Mouse (Mus musculus) limb, embryonic 15.5 days (tissue): Measurements from ENCODE around the gene Wdr49. TPM values are rescaled to one million over a fixed set of nuclear protein-coding genes. Genes with fewer than 3 reads are reported as not detected.

Source experiments
- ATAC-seq: fragments of 200-750 bp; cut with Nextera tagmentation; 2 replicates; pipeline ENCODE4 v1.8.0; 2017; ENCODE audit warnings: low read depth, moderate TSS enrichment; ENCODE audit not compliant: insufficient number of reproducible peaks, low FRiP score, low TSS enrichment
- H3K27ac ChIP-seq: fragments of 300-500 bp; sonication (generic); 2 replicates; pipeline ENCODE4 v1.5.1; 2015; ENCODE audit warnings: moderate library complexity, mild to moderate bottlenecking, inconsistent platforms
- H3K27me3 ChIP-seq: fragments of 300-500 bp; sonication (generic); 2 replicates; pipeline ENCODE4 v1.6.1; 2015; ENCODE audit warnings: inconsistent platforms
- H3K36me3 ChIP-seq: fragments of 300-500 bp; sonication (generic); 2 replicates; pipeline ENCODE4 v1.6.1; 2015; ENCODE audit warnings: inconsistent platforms
- H3K4me1 ChIP-seq: fragments of 300-500 bp; sonication (generic); 2 replicates; pipeline ENCODE4 v1.6.1; 2015; ENCODE audit warnings: inconsistent platforms
- H3K4me2 ChIP-seq: fragments of 300-500 bp; sonication (generic); 2 replicates; pipeline ENCODE4 v1.6.1; 2015; ENCODE audit warnings: mild to moderate bottlenecking, inconsistent platforms
- H3K4me3 ChIP-seq: fragments of 300-500 bp; sonication (generic); 2 replicates; pipeline ENCODE4 v1.5.1; 2015; ENCODE audit warnings: mild to moderate bottlenecking, inconsistent platforms
- H3K9ac ChIP-seq: fragments of 300-500 bp; sonication (generic); 2 replicates; pipeline ENCODE4 v1.6.1; 2015; ENCODE audit warnings: inconsistent platforms
- H3K9me3 ChIP-seq: fragments of 300-500 bp; sonication (generic); 2 replicates; pipeline ENCODE4 v1.6.1; 2016; ENCODE audit warnings: inconsistent platforms
- WGBS: fragments of 180-500 bp; shearing (Covaris S2); methylation state at CpG from one replicate; pipeline ENCODE4 v1.1.7; 2015; 5-methylcytosine and 5-hydroxymethylcytosine counted together
- polyA plus RNA-seq: library from polyadenylated mRNA; unstranded; fragments of >200 nt; fragmentation: Nextera tagmentation; extraction: Ambion mirVana; gene quantifications from 2 replicates; pipeline ENCODE4 v1.2.1, GENCODE M21; 2015

Wdr49 gene
- polyA plus RNA-seq = not detected in 2 replicates

DNA sequence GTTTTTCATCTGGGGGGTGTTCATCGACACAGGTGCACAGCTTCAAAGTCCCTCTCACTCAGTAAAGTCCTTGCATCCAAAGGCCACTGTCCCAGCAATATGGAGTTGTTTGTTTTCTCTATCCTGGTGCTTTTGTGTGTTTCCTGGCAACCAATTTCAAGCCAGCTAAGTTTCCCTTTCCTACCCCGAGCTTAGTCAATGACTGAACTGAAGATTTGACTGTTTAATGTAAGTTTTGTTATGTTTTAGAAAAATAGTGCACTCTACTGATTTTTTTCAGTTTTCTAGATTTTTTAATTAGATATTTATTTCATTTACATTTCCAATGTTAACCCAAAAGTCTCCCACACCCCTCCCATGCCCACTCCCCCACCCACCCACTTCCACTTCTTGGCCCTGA, at the start of gene Wdr49:
Gene Wdr49 (minus strand): TSS at position 101 of the 400 bp plus-strand sequence.
- Histone ChIP-seq H3K9me3 (no peaks in the 10 kb centered on the region), H3K4me1 (no peaks in the 10 kb centered on the region), H3K27me3 (no peaks in the 10 kb centered on the region), H3K27ac (no peak within 1 kb of the TSS), H3K9ac (no peak within 1 kb of the TSS), H3K4me2 (no peak within 1 kb of the TSS), H3K36me3 (no peaks in the 10 kb centered on the region), H3K4me3 (no peak within 1 kb of the TSS)
- 69% methylated on average over 2 of the region's 2 CpGs for whole genome bisulfite sequencing
- no peak for ATAC-seq

DNA sequence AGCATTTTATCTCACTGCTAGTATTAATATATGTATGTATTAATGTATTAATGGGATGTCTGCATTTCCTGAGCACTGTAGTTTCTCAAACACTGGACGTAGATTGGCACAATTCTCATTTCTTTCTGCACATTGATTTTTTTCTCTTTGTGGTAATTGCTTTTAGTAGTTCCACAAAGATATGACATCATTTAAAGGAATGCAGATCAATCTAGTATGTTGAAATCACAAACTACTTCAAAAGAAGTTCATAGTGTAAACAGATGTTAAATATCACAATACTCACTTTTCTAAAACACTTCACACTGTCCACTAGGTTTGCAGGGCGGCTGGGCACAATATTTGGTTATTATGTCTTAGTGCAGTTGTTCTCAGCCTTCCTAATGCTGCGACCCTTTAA, 49.1 kb upstream of the Wdr49 start:
- ATAC-seq = no peak
- Histone ChIP-seq H3K9ac (no peak overlapping the region), H3K27me3 (no peaks in the 10 kb centered on the region), H3K27ac (no peak overlapping the region), H3K36me3 (peaks cover 7% of the 10 kb centered on the region), H3K4me1 (no peaks in the 10 kb centered on the region), H3K9me3 (no peaks in the 10 kb centered on the region), H3K4me2 (no peak overlapping the region), H3K4me3 (no peak overlapping the region)
- 83% methylated on average over 3 of the region's 3 CpGs for WGBS

DNA sequence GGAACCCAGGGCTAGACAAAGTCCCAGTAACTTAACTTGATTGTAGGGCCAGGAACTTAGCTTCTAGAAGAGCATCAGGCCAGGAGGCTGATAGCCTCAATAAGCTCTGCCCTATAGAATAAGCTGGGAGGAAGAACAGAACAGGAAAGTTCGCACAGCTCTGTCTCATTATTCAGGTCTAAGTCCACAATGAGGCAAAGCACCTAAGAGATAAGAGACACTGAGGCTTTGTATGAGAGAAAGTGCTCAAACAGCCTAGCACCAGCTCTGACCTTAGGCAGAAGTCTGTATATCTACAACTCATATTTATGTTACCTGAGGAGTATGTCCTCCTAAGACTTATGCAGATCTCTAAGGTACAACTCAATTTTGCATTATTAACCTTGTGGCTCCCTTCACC, 40.6 kb upstream of the Wdr49 start:
- no peak overlapping the region for H3K27ac ChIP-seq
- peaks cover 41% of the 10 kb centered on the region for H3K36me3 ChIP-seq
- H3K9ac ChIP-seq = no peak overlapping the region
- 93% methylated on average over 1 of the region's 1 CpGs for WGBS
- H3K27me3 ChIP-seq = no peaks in the 10 kb centered on the region
- H3K9me3 ChIP-seq = no peaks in the 10 kb centered on the region
- no peaks in the 10 kb centered on the region for H3K4me1 ChIP-seq
- no peak overlapping the region for H3K4me3 ChIP-seq
- no peak overlapping the region for H3K4me2 ChIP-seq
- no peak for ATAC-seq

DNA sequence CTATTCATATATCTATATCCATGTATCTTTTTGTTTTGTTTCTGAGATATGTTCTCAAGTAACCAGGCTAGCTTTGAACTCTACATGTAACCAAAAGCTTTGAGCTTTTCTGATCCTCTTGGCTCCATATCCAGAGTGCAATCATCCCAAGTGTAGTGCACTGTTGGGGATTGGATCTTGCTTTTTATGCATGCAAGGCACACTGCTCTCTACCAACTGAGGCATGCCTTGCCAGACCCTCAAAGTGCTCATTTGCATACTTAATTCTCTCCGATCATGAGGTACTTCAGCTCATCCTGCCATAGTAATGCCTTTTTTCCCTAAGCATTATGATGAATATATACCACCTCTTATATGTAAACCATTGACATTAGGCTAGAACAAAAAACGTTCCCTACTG, 39.4 kb upstream of the Wdr49 start:
- Histone ChIP-seq H3K4me3 (no peak overlapping the region), H3K4me2 (no peak overlapping the region), H3K36me3 (peaks cover 34% of the 10 kb centered on the region), H3K27me3 (no peaks in the 10 kb centered on the region), H3K4me1 (no peaks in the 10 kb centered on the region), H3K9me3 (no peaks in the 10 kb centered on the region), H3K27ac (no peak overlapping the region), H3K9ac (no peak overlapping the region)
- no peak for ATAC-seq
- WGBS = 87% methylated on average over 2 of the region's 2 CpGs

DNA sequence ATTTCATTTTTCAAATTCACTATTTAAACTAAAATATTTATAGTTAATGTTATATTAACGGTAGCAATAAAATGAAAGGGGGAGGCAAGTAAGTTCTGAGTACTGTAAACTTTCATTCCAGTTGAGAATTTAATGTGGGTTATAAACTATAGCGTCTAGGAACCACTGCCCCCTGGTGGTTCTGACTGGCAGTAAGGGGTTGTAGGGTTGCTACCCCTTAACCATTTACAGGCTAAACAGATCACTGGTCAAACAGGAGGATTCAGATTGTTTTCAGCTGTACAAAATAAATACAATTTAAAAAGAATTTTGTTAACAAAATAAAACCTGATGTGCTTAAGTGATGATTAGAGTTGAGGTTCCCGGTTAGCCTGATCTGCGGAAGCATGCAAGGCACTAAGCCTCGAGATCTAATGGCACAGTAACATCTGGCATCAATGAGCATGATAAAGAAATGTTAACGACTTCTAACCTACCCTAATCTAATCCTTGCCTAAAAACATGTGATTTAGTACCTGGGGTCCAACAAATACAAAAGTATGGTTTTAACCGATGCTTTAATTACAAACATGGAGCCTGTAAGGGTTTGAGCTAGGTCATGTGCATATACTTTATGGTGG, 35.8 kb upstream of the Wdr49 start:
- no peak overlapping the region for H3K27ac ChIP-seq
- H3K9me3 ChIP-seq = no peaks in the 10 kb centered on the region
- H3K36me3 ChIP-seq = peaks cover 32% of the 10 kb centered on the region
- no peaks in the 10 kb centered on the region for H3K27me3 ChIP-seq
- no peak overlapping the region for H3K4me3 ChIP-seq
- H3K4me1 ChIP-seq = no peaks in the 10 kb centered on the region
- H3K4me2 ChIP-seq = no peak overlapping the region
- ATAC-seq = no peak
- H3K9ac ChIP-seq = no peak overlapping the region
- WGBS = 43% methylated on average over 7 of the region's 7 CpGs

DNA sequence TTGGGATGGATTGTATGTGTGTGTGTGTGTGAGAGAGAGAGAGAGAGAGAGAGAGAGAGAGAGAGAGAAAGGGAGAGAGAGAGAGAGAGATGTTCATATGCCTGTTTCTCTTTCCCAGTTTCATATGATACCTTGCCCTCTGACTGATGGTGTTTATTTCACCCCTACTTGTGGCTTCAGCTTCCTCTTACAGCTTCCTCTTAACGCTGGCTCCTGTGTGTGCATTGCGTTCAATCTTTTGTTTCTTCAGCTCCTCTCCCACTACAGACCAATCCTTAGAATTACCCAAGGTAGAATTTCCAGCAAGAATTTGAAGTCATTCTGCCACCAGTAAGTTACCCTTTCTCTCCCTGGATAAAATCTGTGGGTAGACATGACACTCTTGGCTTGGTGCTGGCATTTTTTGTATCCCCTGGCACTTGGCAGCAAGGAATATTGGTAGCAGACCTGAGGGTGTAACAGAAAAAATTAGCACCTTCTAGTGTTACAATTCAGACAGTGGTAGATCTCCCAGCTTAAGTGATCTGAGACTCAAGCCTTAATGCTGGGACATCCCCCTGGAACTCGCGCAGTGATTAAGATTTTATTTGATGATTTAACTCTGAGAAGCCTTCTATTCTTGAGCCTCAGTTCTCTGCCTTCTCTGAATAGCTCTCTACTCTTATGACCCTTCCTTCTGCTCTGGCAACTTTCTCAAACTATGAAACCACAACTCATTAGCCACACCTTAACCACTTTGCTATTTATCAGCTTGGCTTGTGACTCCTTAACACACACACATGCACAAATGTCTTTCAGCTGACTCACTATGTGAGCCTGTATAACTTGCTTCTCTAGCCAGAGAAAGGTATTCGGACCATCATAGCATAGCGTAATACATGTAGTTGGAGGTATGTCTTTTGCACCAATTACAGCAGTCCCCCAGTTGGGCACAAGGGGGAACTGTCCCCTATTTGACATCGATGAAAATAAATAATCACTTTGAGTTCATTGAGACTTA, 17.3 kb upstream of the Wdr49 start:
- 75% methylated on average over 7 of the region's 7 CpGs for WGBS
- Histone ChIP-seq H3K4me2 (no peak overlapping the region), H3K4me1 (no peaks in the 10 kb centered on the region), H3K27ac (no peak overlapping the region), H3K27me3 (no peaks in the 10 kb centered on the region), H3K36me3 (no peaks in the 10 kb centered on the region), H3K4me3 (no peak overlapping the region), H3K9ac (no peak overlapping the region), H3K9me3 (no peaks in the 10 kb centered on the region)
- ATAC-seq = no peak

DNA sequence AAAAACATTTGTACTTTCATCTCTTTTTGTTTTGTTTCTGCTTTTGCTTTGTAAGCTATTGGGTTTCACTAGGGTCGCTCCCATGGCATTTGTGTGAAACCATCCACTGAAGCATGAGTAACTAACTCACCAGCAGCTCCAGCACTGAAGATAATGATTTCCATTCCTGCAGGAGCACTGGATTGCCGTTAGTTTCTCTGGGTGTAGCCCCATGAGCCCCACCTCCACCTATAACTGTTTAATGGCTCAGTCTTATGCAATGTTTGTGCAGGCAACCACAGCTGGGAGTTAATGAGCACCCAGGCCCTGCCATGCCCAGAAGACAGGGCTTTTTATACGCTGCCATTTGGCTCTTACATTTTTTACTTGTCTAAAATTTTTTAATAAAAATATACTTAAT, 11.0 kb upstream of the Wdr49 start:
- ATAC-seq = no peak
- Histone ChIP-seq H3K27me3 (no peaks in the 10 kb centered on the region), H3K36me3 (no peaks in the 10 kb centered on the region), H3K4me3 (no peak overlapping the region), H3K9me3 (no peaks in the 10 kb centered on the region), H3K4me1 (no peaks in the 10 kb centered on the region), H3K4me2 (no peak overlapping the region), H3K27ac (no peak overlapping the region), H3K9ac (no peak overlapping the region)
- 30% methylated on average over 3 of the region's 3 CpGs for WGBS

DNA sequence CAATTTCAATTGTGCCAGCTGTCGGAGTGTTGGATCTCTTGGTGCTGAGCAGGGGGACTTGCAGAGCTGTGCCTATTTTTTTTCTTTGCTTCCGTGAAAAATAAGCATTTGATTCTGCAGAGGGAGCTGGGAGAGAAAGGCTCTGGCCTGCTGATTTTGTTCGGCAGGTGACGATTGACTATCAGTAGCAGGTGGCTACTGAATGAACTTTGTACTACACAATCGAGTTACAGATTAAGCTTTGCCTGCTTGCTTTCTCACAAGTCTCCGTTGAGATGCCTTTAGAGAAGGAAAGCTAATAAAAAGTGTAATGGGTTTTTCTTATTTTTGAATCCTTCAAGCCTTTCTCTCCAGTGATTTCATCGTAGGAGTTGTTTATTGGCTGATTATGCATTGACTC, 6.8 kb downstream of the Wdr49 start:
- H3K27ac ChIP-seq = no peak overlapping the region
- no peak overlapping the region for H3K4me3 ChIP-seq
- H3K27me3 ChIP-seq = no peaks in the 10 kb centered on the region
- H3K9me3 ChIP-seq = no peaks in the 10 kb centered on the region
- no peak overlapping the region for H3K9ac ChIP-seq
- ATAC-seq = no peak
- 70% methylated on average over 7 of the region's 7 CpGs for WGBS
- H3K4me2 ChIP-seq = no peak overlapping the region
- no peaks in the 10 kb centered on the region for H3K4me1 ChIP-seq
- H3K36me3 ChIP-seq = no peaks in the 10 kb centered on the region

DNA sequence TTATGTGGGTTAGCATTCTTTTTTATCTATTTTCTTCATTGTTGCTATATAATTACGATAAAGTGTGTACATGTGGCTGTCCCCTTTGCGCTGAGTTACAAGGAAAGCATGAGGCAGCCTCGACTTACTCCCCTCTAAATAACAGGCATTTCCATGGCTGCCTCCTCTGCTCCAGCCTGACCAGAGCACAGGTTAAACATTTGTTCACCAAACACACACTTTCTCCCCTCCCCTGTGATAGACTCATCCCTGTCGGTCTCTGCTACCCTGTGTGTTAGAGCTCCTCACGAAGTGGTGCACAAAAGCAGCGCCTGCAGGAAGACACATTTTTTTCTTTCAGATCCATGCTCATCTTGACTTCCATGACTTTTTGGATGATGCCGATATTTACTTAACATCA, 7.3 kb downstream of the Wdr49 start:
- WGBS = 91% methylated on average over 7 of the region's 7 CpGs
- H3K4me3 ChIP-seq = no peak overlapping the region

DNA sequence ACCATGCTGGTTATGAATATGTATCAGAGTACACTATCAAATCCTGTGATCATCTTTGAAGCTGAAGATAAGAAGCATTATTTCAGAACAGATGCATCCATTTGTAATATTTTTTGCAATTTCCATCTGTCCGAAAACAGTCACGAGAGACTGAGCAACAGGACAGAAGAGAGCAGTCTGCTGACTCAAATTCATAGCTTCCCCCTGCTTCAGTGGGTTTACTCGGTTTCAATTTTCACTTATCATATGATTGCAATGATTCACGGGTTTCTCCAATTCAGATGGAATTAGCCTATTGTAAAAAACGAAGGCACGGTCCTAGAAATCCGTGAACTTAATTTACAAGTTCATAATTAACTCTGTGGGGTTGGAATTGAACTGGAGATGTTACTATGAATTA, 13.8 kb downstream of the Wdr49 start:
- WGBS = 75% methylated on average over 7 of the region's 7 CpGs
- Histone ChIP-seq H3K9me3 (no peaks in the 10 kb centered on the region), H3K27me3 (no peaks in the 10 kb centered on the region), H3K9ac (no peak overlapping the region), H3K4me1 (no peaks in the 10 kb centered on the region), H3K27ac (no peak overlapping the region), H3K4me3 (no peak overlapping the region), H3K4me2 (no peak overlapping the region), H3K36me3 (no peaks in the 10 kb centered on the region)
- no peak for ATAC-seq

More for the DNA sequence above, 7.3 kb downstream of the Wdr49 start:
- no peak overlapping the region for H3K9ac ChIP-seq
- no peak overlapping the region for H3K27ac ChIP-seq
- no peaks in the 10 kb centered on the region for H3K36me3 ChIP-seq
- H3K4me2 ChIP-seq = no peak overlapping the region
- no peaks in the 10 kb centered on the region for H3K4me1 ChIP-seq
- H3K27me3 ChIP-seq = no peaks in the 10 kb centered on the region
- ATAC-seq = no peak
- H3K9me3 ChIP-seq = no peaks in the 10 kb centered on the region

DNA sequence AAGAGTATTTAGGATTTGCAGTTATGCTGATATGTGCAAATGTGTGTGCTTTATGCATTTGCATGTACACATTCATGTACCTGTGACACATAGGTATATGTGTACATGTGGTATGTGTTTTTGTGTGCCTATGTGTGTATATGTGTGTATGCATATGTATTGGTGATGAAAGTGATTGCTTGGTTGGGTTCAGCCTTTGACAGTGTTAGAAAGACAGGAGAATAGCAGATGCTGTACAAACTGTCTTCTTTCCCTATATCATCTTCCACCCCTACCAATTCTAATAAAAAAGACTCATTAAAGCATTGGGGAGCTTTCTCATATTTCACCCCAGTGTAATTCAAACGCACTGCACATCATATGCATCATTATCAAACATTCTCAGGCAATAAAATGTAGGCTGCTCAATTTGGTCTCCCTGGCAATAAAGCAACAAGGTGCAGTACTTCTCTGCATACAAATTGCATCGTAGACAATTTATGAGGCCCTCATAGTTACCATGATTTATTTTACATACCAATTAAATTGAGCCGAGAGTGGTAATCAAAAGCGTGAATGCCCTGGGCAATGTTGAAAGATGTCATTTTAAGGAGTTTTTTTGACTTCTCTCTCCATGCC, 51.3 kb downstream of the Wdr49 start:
- Histone ChIP-seq H3K4me2 (no peak overlapping the region), H3K9ac (no peak overlapping the region), H3K4me1 (no peaks in the 10 kb centered on the region), H3K27me3 (no peaks in the 10 kb centered on the region), H3K9me3 (no peaks in the 10 kb centered on the region), H3K36me3 (no peaks in the 10 kb centered on the region), H3K4me3 (no peak overlapping the region), H3K27ac (no peak overlapping the region)
- 28% methylated on average over 4 of the region's 4 CpGs for WGBS
- no peak for ATAC-seq

DNA sequence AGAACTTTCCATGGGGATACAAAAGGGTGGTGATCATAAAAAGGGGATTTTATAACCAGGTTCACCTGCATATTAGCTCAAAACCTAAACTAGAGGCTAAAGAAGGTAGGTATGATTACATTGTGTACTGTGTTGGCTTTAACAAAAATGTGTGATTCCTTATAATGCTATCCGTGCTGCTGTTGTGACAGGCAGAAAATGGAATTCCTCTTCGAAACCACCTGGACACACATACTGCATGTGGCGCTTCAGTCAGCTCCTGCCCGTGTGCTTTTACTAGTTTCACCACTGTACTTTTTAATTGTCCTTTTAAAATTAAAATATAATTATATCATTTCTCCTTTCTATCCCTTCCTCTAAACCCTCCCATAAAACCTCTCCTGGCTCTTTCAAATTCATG, 86.0 kb downstream of the Wdr49 start:
- Histone ChIP-seq H3K27me3 (no peaks in the 10 kb centered on the region), H3K4me3 (no peak overlapping the region), H3K9me3 (no peaks in the 10 kb centered on the region), H3K4me1 (no peaks in the 10 kb centered on the region), H3K36me3 (no peaks in the 10 kb centered on the region), H3K9ac (no peak overlapping the region), H3K4me2 (no peak overlapping the region), H3K27ac (no peak overlapping the region)
- WGBS = 84% methylated on average over 4 of the region's 4 CpGs
- ATAC-seq = no peak
